Mouse (Mus musculus): ENCODE measurements at regions not wholly inside any gene's neighbourhood (a gene's known extent, or its start where the extent isn't known, plus 50 kb on each side); places are given as distances from the start of the nearest gene placed in this dataset.

- no peaks in the 10 kb centered on the region for H3K36me3 ChIP-seq (replicated peaks)
- H3K4me1 ChIP-seq = peaks cover 26% of the 10 kb centered on the region
- peaks cover 5% of the 10 kb centered on the region; the same call in 1 of the 2 replicates for H3K27me3 ChIP-seq (replicated peaks)
- WGBS = 88% methylated on average over 5 of the region's 5 CpGs
- ATAC-seq (replicated peaks) = no peak
- H3K9ac ChIP-seq = no peak overlapping the region
- H3K4me2 ChIP-seq = no peak overlapping the region
- no peaks in the 10 kb centered on the region for H3K9me3 ChIP-seq
- H3K27ac ChIP-seq = no peak overlapping the region
- H3K4me3 ChIP-seq = no peak overlapping the region
Measured at GRCm38 (mm10) chr10:117430224-117430884, 50.5 kb upstream of the Cpsf6 start.

GRCm38 (mm10) chr10:117429459-117430183, 49.8 kb upstream of the Cpsf6 start:
- Histone ChIP-seq H3K9me3 (no peaks in the 10 kb centered on the region), H3K9ac (no peak overlapping the region), H3K27ac (no peak overlapping the region), H3K27me3 (replicated peaks) (peaks cover 5% of the 10 kb centered on the region; the same call in 1 of the 2 replicates), H3K36me3 (replicated peaks) (no peaks in the 10 kb centered on the region), H3K4me2 (no peak overlapping the region), H3K4me3 (no peak overlapping the region), H3K4me1 (peaks cover 20% of the 10 kb centered on the region)
- 93% methylated on average over 19 of the region's 19 CpGs for WGBS
- no peak for ATAC-seq (replicated peaks)

Measured in midbrain, embryonic 15.5 days (tissue).